Mouse (Mus musculus) layer of hippocampus, adult 11-12 months (tissue): ENCODE results near the gene Stra6.

Source experiments
- DNase-seq: peaks from one replicate; pipeline ENCODE4 v3.0.0; 2022; ENCODE audit warnings: low spot score

The Stra6 gene

GRCm38 (mm10) chr9:58174818-58175251 lies 111.2 kb downstream of the Stra6 start:
- peak; percentile 70 for DNase-seq

- DNase-seq, result peak; percentile 56
Observed at GRCm38 (mm10) chr9:58175745-58176487, 112.3 kb downstream of the Stra6 start.

DNA sequence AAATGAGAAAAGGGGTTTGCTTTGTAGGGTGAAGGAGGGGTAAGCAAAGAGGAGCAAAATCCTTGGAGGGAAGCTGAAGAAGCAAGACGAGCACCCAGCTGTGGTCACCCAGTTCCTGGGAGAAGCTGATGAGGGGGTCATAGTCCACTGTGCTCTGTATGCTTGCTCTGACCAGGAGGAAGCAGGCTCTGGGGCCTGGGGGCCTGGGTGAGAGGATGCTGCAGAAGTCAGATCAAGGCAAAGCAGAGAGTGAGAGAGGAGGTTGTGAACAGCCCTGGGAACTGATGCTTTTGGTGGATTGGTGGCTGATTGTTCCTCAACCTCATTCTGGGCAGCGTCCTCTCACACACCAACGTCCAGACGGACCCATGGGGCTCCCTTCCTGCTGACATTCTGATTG lies 113.6 kb downstream of the Stra6 start:
- no peak for DNase-seq

- no peak for DNase-seq
Observed at GRCm38 (mm10) chr9:58179390-58179789, 115.8 kb downstream of the Stra6 start.

GRCm38 (mm10) chr9:58184456-58184855 lies 120.9 kb downstream of the Stra6 start:
- DNase-seq, result no peak

- no peak for DNase-seq
Observed at GRCm38 (mm10) chr9:58194222-58194621, 130.6 kb downstream of the Stra6 start.

- no peak for DNase-seq
Observed at GRCm38 (mm10) chr9:58195671-58196070, 132.1 kb downstream of the Stra6 start.

- DNase-seq, result no peak
Observed at GRCm38 (mm10) chr9:58196141-58196540, 132.6 kb downstream of the Stra6 start.

- DNase-seq, result no peak
Observed at GRCm38 (mm10) chr9:58196610-58197567, 133.3 kb downstream of the Stra6 start.

GRCm38 (mm10) chr9:58197781-58198701 lies 134.5 kb downstream of the Stra6 start:
- peak; percentile 52 for DNase-seq

DNA sequence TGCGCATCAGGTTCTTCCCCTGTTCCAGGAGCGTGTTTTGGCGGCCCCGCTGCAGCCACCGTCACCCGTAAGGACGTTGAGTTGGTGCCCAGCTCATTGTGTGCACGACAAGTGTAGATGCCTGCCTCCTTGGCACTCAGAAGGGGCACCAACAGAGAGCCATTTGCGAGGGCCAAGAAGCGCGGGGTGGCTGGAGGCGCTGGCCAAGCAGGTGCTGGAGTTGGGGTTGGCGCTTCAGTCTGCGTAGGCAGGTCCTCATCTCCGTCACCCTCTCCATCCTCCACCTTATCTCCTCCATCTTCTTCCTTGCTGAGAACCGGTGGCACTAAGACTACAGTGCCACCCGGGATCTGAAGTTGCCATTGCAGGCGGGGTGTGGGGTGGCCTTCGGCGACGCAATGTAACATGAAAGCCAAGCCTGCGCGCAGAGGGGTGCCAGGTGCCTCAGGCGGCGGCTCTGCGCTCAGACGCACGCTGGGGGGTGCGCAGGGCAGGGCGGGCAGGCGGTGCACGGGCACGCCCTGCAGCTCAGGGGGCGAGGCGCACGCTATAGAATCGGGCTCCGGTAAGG lies 135.3 kb downstream of the Stra6 start:
- peak; percentile 32 for DNase-seq

DNA sequence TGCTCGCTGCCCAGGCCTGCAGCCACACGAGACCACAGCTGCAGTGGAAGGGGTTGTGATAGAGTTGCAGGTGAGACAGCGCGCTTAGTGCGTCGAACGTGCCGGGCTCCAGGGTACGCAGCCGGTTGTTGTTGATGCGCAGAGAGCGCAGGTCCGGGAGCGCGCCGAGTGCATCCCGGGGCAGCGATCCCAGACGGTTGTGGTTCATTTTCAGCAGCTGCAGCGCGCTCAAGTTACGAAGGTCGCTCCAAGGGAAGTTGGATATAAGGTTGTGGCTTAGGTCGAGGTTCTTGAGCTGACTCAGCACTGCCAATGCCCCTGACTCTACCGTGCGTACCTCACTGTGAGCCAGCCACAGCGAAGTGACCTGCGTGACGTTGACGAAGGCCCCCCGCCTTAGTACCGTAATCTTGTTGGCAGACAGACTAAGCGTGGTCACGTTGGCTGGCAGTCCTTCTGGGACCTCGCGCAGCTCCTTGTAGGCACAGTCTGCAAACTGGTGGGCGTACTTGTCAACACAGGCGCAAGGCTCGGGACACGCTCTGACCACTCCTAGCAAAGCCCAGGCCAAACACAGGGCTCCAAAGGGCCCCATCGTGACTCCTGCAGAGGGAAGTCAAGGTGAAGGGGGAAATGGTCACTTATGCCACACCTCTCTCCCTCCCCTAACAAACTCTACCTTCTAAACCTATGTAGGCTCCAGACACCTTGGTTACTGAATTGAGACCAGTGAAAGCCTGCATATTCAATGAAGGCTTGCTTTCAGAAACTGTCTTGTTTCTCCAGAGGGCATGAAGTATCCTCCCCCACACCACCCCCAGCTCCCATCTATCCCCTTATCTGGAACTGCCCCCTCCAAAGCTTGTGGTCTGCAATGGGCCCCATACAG lies 136.0 kb downstream of the Stra6 start:
- DNase-seq, result no peak

DNA sequence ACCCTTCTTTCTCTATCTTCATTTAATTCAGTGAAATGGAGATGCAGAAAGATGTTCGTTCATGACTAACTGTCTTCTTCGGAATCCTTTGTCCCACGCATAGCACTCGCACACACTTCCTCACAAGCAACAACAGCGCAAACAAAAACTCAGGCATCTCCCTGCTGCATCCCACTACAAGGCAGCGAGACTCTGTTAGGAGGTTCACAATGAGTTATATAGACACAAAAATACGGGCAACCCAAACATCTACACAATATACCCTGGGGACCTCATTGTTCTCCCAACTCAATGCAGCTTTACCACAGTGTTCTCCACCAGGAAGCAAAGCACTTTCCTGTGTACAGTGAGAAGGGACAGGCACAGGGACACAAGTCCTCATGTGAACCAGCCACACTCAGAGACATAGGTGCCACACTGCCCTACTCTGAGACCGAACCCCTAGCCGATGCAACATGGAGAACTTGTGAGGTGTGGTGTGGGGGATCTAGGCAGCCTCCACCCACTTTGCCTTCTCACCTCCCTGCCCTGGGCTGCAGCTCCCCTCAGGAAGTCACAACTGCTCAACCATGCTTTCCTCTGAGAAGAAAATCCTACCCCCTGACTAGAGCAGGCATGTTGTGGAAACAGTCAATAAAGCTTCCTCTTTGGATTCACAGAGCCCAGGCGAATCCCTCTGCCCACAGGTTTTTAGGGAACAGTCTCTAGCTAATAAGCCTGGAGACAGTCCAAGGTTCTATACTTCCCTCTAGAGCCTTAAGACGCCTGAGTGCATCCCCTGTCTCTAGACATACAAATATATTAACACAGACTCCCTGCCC lies 136.9 kb downstream of the Stra6 start:
- no peak for DNase-seq

GRCm38 (mm10) chr9:58201091-58201842 lies 137.7 kb downstream of the Stra6 start:
- peak; percentile 51 for DNase-seq

DNA sequence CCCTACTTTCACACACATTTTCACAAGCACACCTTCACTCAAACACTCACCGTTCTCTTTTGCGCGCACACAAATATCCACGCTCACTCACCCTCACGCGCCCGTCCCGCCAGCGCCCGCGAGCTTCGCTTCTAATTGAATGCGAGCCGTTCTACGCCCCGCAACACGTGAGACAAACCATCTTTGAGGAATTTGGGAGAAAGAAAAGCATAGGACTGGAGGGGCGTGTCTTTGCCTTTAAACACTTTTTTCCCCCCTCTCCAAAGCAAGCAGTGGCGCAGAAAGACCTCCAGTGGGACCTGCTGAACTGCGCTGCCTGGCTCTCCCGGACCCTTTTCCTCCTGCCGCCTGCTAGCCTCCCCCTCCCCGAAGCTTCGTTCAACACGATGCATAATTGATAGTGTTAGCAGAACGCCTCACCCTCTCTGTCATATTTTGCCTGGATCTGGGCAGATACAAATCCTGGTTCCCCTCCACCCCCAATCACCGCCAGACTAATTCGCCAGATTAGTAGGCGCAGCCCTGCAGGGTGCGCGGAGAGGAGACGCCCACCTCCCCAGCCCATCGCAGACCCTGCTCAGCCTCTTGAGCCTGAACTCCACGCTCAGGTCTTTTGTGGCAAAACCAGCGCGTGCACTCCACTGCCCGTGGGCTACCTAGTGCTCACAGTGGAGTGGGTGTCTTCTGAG lies 138.4 kb downstream of the Stra6 start:
- DNase-seq, result peak; percentile 29

GRCm38 (mm10) chr9:58202676-58203453 lies 139.3 kb downstream of the Stra6 start:
- peak; percentile 33 for DNase-seq
